Mouse (Mus musculus) neural tube, embryonic 10.5 days (tissue): ENCODE measurements around the gene Fam81a.

Experiments
- DNase-seq: peaks from one replicate; pipeline ENCODE4 v3.0.0-alpha.2; 2017; ENCODE audit warnings: low spot score; ENCODE audit errors: extremely low spot score

Gene Fam81a

GRCm38 (mm10) chr9:70142460-70142859 is at the start of gene Fam81a:
Fam81a (minus strand) TSS chr9:70142560.
- no peak for DNase-seq

GRCm38 (mm10) chr9:70182639-70183038 is 40.3 kb upstream of the Fam81a start:
- DNase-seq = no peak

GRCm38 (mm10) chr9:70181719-70182118 is 39.4 kb upstream of the Fam81a start:
- no peak for DNase-seq

GRCm38 (mm10) chr9:70176291-70176690 is 33.9 kb upstream of the Fam81a start:
- no peak for DNase-seq

GRCm38 (mm10) chr9:70174896-70175295 is 32.5 kb upstream of the Fam81a start:
- no peak for DNase-seq

GRCm38 (mm10) chr9:70174291-70174848 is 32.0 kb upstream of the Fam81a start:
- DNase-seq = no peak

GRCm38 (mm10) chr9:70168973-70169372 is 26.6 kb upstream of the Fam81a start:
- peak; percentile 23 for DNase-seq

- no peak for DNase-seq
These were observed 17.7 kb upstream of the Fam81a start for GRCm38 (mm10) chr9:70160071-70160470.

- no peak for DNase-seq
These were observed 5.3 kb upstream of the Fam81a start for GRCm38 (mm10) chr9:70147618-70148017.

GRCm38 (mm10) chr9:70145426-70145825 is 3.1 kb upstream of the Fam81a start:
- no peak for DNase-seq

GRCm38 (mm10) chr9:70143326-70143725 is 966 bp upstream of the Fam81a start:
- no peak for DNase-seq

GRCm38 (mm10) chr9:70141885-70142326 is 454 bp downstream of the Fam81a start:
- DNase-seq = no peak

- peak; percentile 53 for DNase-seq
These were observed 1.2 kb downstream of the Fam81a start for GRCm38 (mm10) chr9:70140871-70141796.

- DNase-seq = no peak
These were observed 2.0 kb downstream of the Fam81a start for GRCm38 (mm10) chr9:70140340-70140739.

GRCm38 (mm10) chr9:70139331-70139885 is 3.0 kb downstream of the Fam81a start:
- DNase-seq = no peak

- DNase-seq = no peak
These were observed 3.8 kb downstream of the Fam81a start for GRCm38 (mm10) chr9:70138511-70138910.

GRCm38 (mm10) chr9:70137991-70138390 is 4.4 kb downstream of the Fam81a start:
- no peak for DNase-seq

- no peak for DNase-seq
These were observed 7.2 kb downstream of the Fam81a start for GRCm38 (mm10) chr9:70135186-70135585.

GRCm38 (mm10) chr9:70134716-70135115 is 7.6 kb downstream of the Fam81a start:
- DNase-seq = no peak

GRCm38 (mm10) chr9:70134215-70134614 is 8.1 kb downstream of the Fam81a start:
- no peak for DNase-seq

GRCm38 (mm10) chr9:70130786-70131185 is 11.6 kb downstream of the Fam81a start:
- DNase-seq = no peak

GRCm38 (mm10) chr9:70111869-70112286 is 30.5 kb downstream of the Fam81a start:
- peak; percentile 43 for DNase-seq
